ENCODE assay signal across 30 mouse cellular contexts in genomic region chr2:33395053-33395452, GRCm38 (mm10).
"Had no signal": no experiment of that assay in that cellular context is flagged by ENCODE, and none has a peak within 500 bp of the region (broad histone marks: within the 10 kb centered on the region; RNA-seq: fewer than 3 reads in every experiment).

No protein-coding gene starts in this region.

- ATAC-seq: liver, embryonic 12.5 days; liver, postnatal 0 days; lung, postnatal 0 days; midbrain, embryonic 13.5 days; midbrain, embryonic 15.5 days had no signal

- H3K27me3 ChIP-seq: limb, embryonic 12.5 days; limb, embryonic 13.5 days; limb, embryonic 15.5 days; liver, embryonic 12.5 days; liver, embryonic 13.5 days; liver, embryonic 15.5 days; lung, embryonic 15.5 days; midbrain, embryonic 12.5 days; midbrain, embryonic 13.5 days; midbrain, embryonic 15.5 days; neural tube, embryonic 12.5 days had no signal

- H3K4me1 ChIP-seq: limb, embryonic 10.5 days; limb, embryonic 13.5 days; limb, embryonic 15.5 days; liver, embryonic 12.5 days; liver, embryonic 13.5 days; liver, embryonic 15.5 days; lung, embryonic 15.5 days; midbrain, embryonic 10.5 days; midbrain, embryonic 12.5 days; midbrain, embryonic 15.5 days; neural tube, embryonic 12.5 days had no signal

- H3K4me2 ChIP-seq: limb, embryonic 12.5 days; limb, embryonic 13.5 days; limb, embryonic 15.5 days; liver, embryonic 11.5 days; liver, embryonic 12.5 days; liver, embryonic 13.5 days; liver, embryonic 15.5 days; lung, embryonic 14.5 days; lung, embryonic 15.5 days; midbrain, embryonic 12.5 days; midbrain, embryonic 13.5 days; midbrain, embryonic 15.5 days; neural tube, embryonic 12.5 days had no signal

- H3K9ac ChIP-seq: limb, embryonic 12.5 days; limb, embryonic 13.5 days; limb, embryonic 15.5 days; liver, embryonic 12.5 days; liver, embryonic 13.5 days; liver, embryonic 14.5 days; liver, embryonic 15.5 days; liver, postnatal 0 days; lung, embryonic 14.5 days; lung, embryonic 15.5 days; midbrain, embryonic 12.5 days; midbrain, embryonic 13.5 days; midbrain, embryonic 15.5 days; neural tube, embryonic 12.5 days had no signal

- H3K36me3 ChIP-seq: limb, embryonic 10.5 days; limb, embryonic 12.5 days; limb, embryonic 13.5 days; limb, embryonic 15.5 days; liver, embryonic 12.5 days; liver, embryonic 13.5 days; liver, embryonic 15.5 days; lung, embryonic 15.5 days; midbrain, embryonic 10.5 days; midbrain, embryonic 12.5 days; midbrain, embryonic 13.5 days; midbrain, embryonic 15.5 days; neural tube, embryonic 12.5 days had no signal

- H3K9me3 ChIP-seq: limb, embryonic 10.5 days; limb, embryonic 15.5 days; liver, embryonic 12.5 days; liver, embryonic 13.5 days; liver, embryonic 15.5 days; lung, embryonic 15.5 days; midbrain, embryonic 10.5 days; midbrain, embryonic 12.5 days; midbrain, embryonic 13.5 days; midbrain, embryonic 15.5 days; neural tube, embryonic 12.5 days had no signal

- H3K27ac ChIP-seq: limb, embryonic 10.5 days; limb, embryonic 12.5 days; limb, embryonic 13.5 days; limb, embryonic 15.5 days; liver, embryonic 12.5 days; liver, embryonic 13.5 days; liver, embryonic 14.5 days; liver, embryonic 15.5 days; lung, embryonic 15.5 days; macrophage; midbrain, embryonic 10.5 days; midbrain, embryonic 12.5 days; neural tube, embryonic 12.5 days had no signal

- H3K4me3 ChIP-seq: limb, embryonic 10.5 days; limb, embryonic 12.5 days; limb, embryonic 13.5 days; limb, embryonic 15.5 days; liver, embryonic 12.5 days; liver, embryonic 13.5 days; liver, embryonic 15.5 days; lung, embryonic 15.5 days; megakaryocyte, embryonic 14.5 days; midbrain, embryonic 10.5 days; midbrain, embryonic 12.5 days; midbrain, embryonic 13.5 days; midbrain, embryonic 15.5 days; myocyte; neural tube, embryonic 12.5 days had no signal

- DNase-seq: left cerebral cortex, postnatal 4 days; liver; liver, embryonic 13.5 days; liver, postnatal 0 days; lung, adult 18-20 months; lung, adult 2 months; lung, embryonic 14.5 days; lung, postnatal 10 days; lung, postnatal 14 days; lung, postnatal 36 days; lung, postnatal 4 days; midbrain, embryonic 14.5 days had no signal
